Mouse (Mus musculus): ENCODE measurements around the gene Il22ra1. TPM values are rescaled to one million over a fixed set of nuclear protein-coding genes. Genes with fewer than 3 reads are reported as not detected.

Gene Il22ra1
- polyA plus RNA-seq, 1 experiment from 2014 or later = not detected

DNA sequence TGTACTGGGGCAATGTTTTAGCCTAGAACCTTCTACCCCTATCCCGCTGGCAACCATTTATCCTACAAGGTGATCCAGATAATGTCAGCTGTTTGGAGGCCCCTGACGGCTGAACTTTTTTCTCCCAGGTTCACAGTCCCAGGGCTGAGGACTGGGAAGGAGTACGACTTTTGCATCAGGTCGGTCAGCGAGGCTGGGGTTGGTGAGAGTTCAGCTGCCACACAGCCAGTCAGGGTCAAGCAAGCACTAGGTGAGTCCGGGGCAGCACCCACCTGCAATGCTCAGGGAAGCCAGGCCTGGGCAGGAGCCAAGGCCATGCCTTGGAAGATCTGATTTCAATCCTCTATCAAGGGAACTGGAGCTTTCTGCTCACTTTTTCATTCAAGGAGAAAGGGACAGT is 59.3 kb downstream of the Il22ra1 start:
- no peak overlapping the region for H3K9ac ChIP-seq (replicated peaks; ENCODE audit: low read depth, low read length)
- H3K36me3 ChIP-seq (ENCODE audit: control insufficient read depth, insufficient read depth, low read length) = no peaks in the 10 kb centered on the region
- no peaks in the 10 kb centered on the region for H3K4me1 ChIP-seq (ENCODE audit: control insufficient read depth, insufficient read depth, low read length)
- H3K4me2 ChIP-seq (ENCODE audit: low read depth, low read length) = no peak overlapping the region
- H3K9me3 ChIP-seq (ENCODE audit: control insufficient read depth, low read length) = no peaks in the 10 kb centered on the region
- ATAC-seq (ENCODE audit: low read depth) = no peak
- no peaks in the 10 kb centered on the region for H3K27me3 ChIP-seq (ENCODE audit: control insufficient read depth, insufficient read depth, low read length)
- 87% methylated on average over 6 of the region's 6 CpGs for WGBS
- no peak overlapping the region for H3K4me3 ChIP-seq (ENCODE audit: low read depth, low read length)
- no peak overlapping the region for H3K27ac ChIP-seq (ENCODE audit: low read depth, low read length)

DNA sequence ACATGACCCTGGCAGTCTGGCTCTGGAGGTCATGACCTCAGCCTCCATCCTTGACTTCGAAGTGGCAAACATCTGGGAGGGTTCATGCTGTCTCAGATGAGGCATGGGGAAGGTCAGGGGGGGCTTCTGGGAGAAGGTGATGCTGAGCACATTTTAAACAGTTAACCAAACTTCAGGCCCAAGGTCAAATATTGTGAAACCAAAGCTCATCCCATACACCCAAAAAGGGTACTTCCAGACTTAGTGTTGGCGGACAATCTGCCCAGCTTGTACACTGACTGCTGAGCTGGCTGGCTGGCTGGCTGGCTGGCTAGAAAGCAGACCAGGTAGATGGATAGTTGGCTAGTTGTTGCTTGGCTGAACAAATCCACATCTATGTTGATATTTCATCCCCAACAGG is 61.2 kb downstream of the Il22ra1 start:
- H3K36me3 ChIP-seq (ENCODE audit: control insufficient read depth, insufficient read depth, low read length) = no peaks in the 10 kb centered on the region
- 81% methylated on average over 2 of the region's 2 CpGs for WGBS

DNA sequence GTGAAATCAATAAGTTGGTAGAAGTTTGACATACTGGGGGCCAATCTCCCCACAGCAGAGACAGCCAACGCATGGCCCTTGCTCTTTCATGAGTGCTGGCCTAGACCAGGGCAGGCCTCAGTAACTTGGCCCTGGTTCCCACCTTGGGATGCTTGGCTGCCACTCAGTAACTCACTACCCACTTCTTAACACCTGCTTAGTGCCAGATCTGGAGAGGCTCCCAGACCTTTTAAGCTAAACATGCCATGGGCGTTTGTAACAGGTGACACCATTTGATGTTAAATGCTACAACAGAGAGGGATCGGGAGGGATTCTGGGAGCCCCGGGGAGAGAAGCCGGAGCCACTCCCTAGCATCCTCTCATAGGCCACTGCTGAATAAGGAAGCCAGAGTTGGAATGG is 64.8 kb downstream of the Il22ra1 start:
- no peak overlapping the region for H3K27ac ChIP-seq (ENCODE audit: low read depth, low read length)
- WGBS = 95% methylated on average over 5 of the region's 5 CpGs
- H3K4me3 ChIP-seq (ENCODE audit: low read depth, low read length) = no peak overlapping the region
- no peaks in the 10 kb centered on the region for H3K27me3 ChIP-seq (ENCODE audit: control insufficient read depth, insufficient read depth, low read length)
- no peaks in the 10 kb centered on the region for H3K9me3 ChIP-seq (ENCODE audit: control insufficient read depth, low read length)
- ATAC-seq (ENCODE audit: low read depth) = no peak
- no peaks in the 10 kb centered on the region for H3K4me1 ChIP-seq (ENCODE audit: control insufficient read depth, insufficient read depth, low read length)
- H3K4me2 ChIP-seq (ENCODE audit: low read depth, low read length) = no peak overlapping the region
- no peaks in the 10 kb centered on the region for H3K36me3 ChIP-seq (ENCODE audit: control insufficient read depth, insufficient read depth, low read length)
- no peak overlapping the region for H3K9ac ChIP-seq (replicated peaks; ENCODE audit: low read depth, low read length)

More for the DNA sequence above, 61.2 kb downstream of the Il22ra1 start:
- Histone ChIP-seq H3K9ac (replicated peaks; ENCODE audit: low read depth, low read length) (no peak overlapping the region), H3K27me3 (ENCODE audit: control insufficient read depth, insufficient read depth, low read length) (no peaks in the 10 kb centered on the region), H3K9me3 (ENCODE audit: control insufficient read depth, low read length) (no peaks in the 10 kb centered on the region), H3K27ac (ENCODE audit: low read depth, low read length) (no peak overlapping the region), H3K4me3 (ENCODE audit: low read depth, low read length) (no peak overlapping the region), H3K4me1 (ENCODE audit: control insufficient read depth, insufficient read depth, low read length) (no peaks in the 10 kb centered on the region), H3K4me2 (ENCODE audit: low read depth, low read length) (no peak overlapping the region)
- no peak for ATAC-seq (ENCODE audit: low read depth)

DNA sequence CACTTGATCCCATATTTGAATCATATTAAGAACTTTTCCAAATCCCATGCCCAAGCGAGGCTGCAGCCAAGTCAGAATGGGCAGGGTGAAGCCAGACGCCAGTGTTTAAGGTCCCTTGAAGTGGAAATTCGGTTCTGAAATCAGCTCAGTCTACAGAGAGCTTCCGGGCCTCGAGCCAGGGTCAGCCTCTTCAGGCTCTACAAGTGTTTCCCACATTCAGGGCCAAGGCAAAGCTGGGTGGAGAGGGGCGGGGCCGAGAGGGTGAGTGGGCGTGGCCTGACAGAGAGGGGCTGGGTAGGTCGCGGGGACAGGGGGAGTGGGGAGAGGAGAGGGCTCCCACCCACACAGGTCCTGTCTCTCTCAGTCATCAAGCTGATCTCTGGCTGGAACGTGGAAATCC is 70.0 kb downstream of the Il22ra1 start:
- Histone ChIP-seq H3K9me3 (ENCODE audit: control insufficient read depth, low read length) (no peaks in the 10 kb centered on the region), H3K27ac (ENCODE audit: low read depth, low read length) (no peak overlapping the region), H3K4me1 (ENCODE audit: control insufficient read depth, insufficient read depth, low read length) (no peaks in the 10 kb centered on the region), H3K4me2 (ENCODE audit: low read depth, low read length) (no peak overlapping the region), H3K36me3 (ENCODE audit: control insufficient read depth, insufficient read depth, low read length) (no peaks in the 10 kb centered on the region), H3K4me3 (ENCODE audit: low read depth, low read length) (no peak overlapping the region), H3K9ac (replicated peaks; ENCODE audit: low read depth, low read length) (no peak overlapping the region), H3K27me3 (ENCODE audit: control insufficient read depth, insufficient read depth, low read length) (no peaks in the 10 kb centered on the region)
- no peak for ATAC-seq (ENCODE audit: low read depth)
- 25% methylated on average over 11 of the region's 11 CpGs for WGBS

DNA sequence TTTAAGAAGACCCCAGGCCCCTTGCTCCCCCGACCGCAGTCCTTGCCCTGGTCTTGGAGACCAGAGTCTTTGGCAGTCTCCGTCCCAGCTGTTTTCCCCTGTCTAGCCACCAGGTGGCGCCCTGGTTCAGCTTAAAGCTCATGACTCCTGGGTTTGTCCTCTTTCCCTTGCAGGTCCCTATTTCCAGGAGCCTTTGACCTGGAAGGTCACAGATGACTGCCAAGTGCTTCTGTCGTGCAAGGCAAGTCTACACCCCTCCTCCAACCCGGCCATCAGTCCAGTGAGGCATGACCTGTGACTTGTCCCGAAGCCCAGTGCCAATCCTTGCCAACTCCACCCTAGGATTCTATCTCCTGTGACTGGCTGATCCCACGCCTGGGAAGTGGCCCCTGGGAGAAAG is 73.6 kb downstream of the Il22ra1 start:
- Histone ChIP-seq H3K9ac (replicated peaks; ENCODE audit: low read depth, low read length) (no peak overlapping the region), H3K36me3 (ENCODE audit: control insufficient read depth, insufficient read depth, low read length) (no peaks in the 10 kb centered on the region), H3K27me3 (ENCODE audit: control insufficient read depth, insufficient read depth, low read length) (no peaks in the 10 kb centered on the region), H3K9me3 (ENCODE audit: control insufficient read depth, low read length) (no peaks in the 10 kb centered on the region), H3K4me1 (ENCODE audit: control insufficient read depth, insufficient read depth, low read length) (no peaks in the 10 kb centered on the region), H3K4me2 (ENCODE audit: low read depth, low read length) (no peak overlapping the region), H3K4me3 (ENCODE audit: low read depth, low read length) (no peak overlapping the region), H3K27ac (ENCODE audit: low read depth, low read length) (no peak overlapping the region)
- 18% methylated on average over 8 of the region's 8 CpGs for WGBS
- ATAC-seq (ENCODE audit: low read depth) = no peak

Other genes starting within 250 kb of the Il22ra1 start
- 0.40 and 0.46 TPM in 2 replicates for gene Stpg1, start 233.4 kb upstream of the Il22ra1 start, polyA plus RNA-seq (2014; fragmentation: Nextera tagmentation; extraction: Ambion mirVana)
- gene Nipal3, start 233.1 kb upstream of the Il22ra1 start, polyA plus RNA-seq (2014; fragmentation: Nextera tagmentation; extraction: Ambion mirVana) = 4.8 and 14.9 TPM in 2 replicates
- 0.99 and 1.0 TPM in 2 replicates for gene Grhl3, start 154.5 kb upstream of the Il22ra1 start, polyA plus RNA-seq (2014; fragmentation: Nextera tagmentation; extraction: Ambion mirVana)
- gene Ifnlr1, start 41.9 kb upstream of the Il22ra1 start, polyA plus RNA-seq (2014; fragmentation: Nextera tagmentation; extraction: Ambion mirVana) = 0.32 and 0.46 TPM in 2 replicates
- 0.08 and 0.33 TPM in 2 replicates for gene Myom3, start 31.5 kb downstream of the Il22ra1 start, polyA plus RNA-seq (2014; fragmentation: Nextera tagmentation; extraction: Ambion mirVana)
- gene Srsf10, start 127.6 kb downstream of the Il22ra1 start, polyA plus RNA-seq (2014; fragmentation: Nextera tagmentation; extraction: Ambion mirVana) = 219 and 228 TPM in 2 replicates
- gene Pnrc2, start 145.7 kb downstream of the Il22ra1 start, polyA plus RNA-seq (2014; fragmentation: Nextera tagmentation; extraction: Ambion mirVana) = 85.7 and 100 TPM in 2 replicates
- gene Cnr2, start 167.2 kb downstream of the Il22ra1 start, polyA plus RNA-seq (2014; fragmentation: Nextera tagmentation; extraction: Ambion mirVana) = 0.13 and 0.15 TPM in 2 replicates
- 68.6 and 70.6 TPM in 2 replicates for gene Fuca1, start 192.6 kb downstream of the Il22ra1 start, polyA plus RNA-seq (2014; fragmentation: Nextera tagmentation; extraction: Ambion mirVana)
- 58.4 and 66.1 TPM in 2 replicates for gene Hmgcl, start 218.3 kb downstream of the Il22ra1 start, polyA plus RNA-seq (2014; fragmentation: Nextera tagmentation; extraction: Ambion mirVana)
- gene Gale, start 235.6 kb downstream of the Il22ra1 start, polyA plus RNA-seq (2014; fragmentation: Nextera tagmentation; extraction: Ambion mirVana) = 35.8 and 44.1 TPM in 2 replicates
- 197 and 210 TPM in 2 replicates for gene Lypla2, start 244.5 kb downstream of the Il22ra1 start, polyA plus RNA-seq (2014; fragmentation: Nextera tagmentation; extraction: Ambion mirVana)

Measured in neural tube, embryonic 14.5 days (tissue).